Mouse (Mus musculus): ENCODE data around the gene Fbxw4. TPM values are rescaled to one million over a fixed set of nuclear protein-coding genes. Genes with fewer than 3 reads are reported as not detected.

Gene Fbxw4
- polyA plus RNA-seq, 1 experiment from 2014 or later = 5.0 TPM

GRCm38 (mm10) chr19:45683676-45684075 is 23.6 kb upstream of the Fbxw4 start:
- no peak overlapping the region for H3K4me3 ChIP-seq (ENCODE audit: low read depth, low read length)
- no peak overlapping the region for H3K9ac ChIP-seq (ENCODE audit: low read length)
- WGBS = 89% methylated on average over 10 of the region's 10 CpGs
- ATAC-seq (replicated peaks; ENCODE audit: low FRiP score) (no peak), DNase-seq (ENCODE audit: low spot score) (no peak)
- H3K27ac ChIP-seq (ENCODE audit: low read depth, low read length) = no peak overlapping the region
- H3K4me2 ChIP-seq (ENCODE audit: low read depth, low read length, severe bottlenecking) = no peak overlapping the region
- H3K27me3 ChIP-seq (ENCODE audit: control insufficient read depth, insufficient read depth, low read length) = no peaks in the 10 kb centered on the region
- H3K4me1 ChIP-seq (replicated peaks; ENCODE audit: control insufficient read depth, insufficient read depth, low read length) = no peaks in the 10 kb centered on the region
- H3K36me3 ChIP-seq (ENCODE audit: control insufficient read depth, insufficient read depth, low read length) = no peaks in the 10 kb centered on the region
- H3K9me3 ChIP-seq (ENCODE audit: control insufficient read depth, low read length) = no peaks in the 10 kb centered on the region

DNA sequence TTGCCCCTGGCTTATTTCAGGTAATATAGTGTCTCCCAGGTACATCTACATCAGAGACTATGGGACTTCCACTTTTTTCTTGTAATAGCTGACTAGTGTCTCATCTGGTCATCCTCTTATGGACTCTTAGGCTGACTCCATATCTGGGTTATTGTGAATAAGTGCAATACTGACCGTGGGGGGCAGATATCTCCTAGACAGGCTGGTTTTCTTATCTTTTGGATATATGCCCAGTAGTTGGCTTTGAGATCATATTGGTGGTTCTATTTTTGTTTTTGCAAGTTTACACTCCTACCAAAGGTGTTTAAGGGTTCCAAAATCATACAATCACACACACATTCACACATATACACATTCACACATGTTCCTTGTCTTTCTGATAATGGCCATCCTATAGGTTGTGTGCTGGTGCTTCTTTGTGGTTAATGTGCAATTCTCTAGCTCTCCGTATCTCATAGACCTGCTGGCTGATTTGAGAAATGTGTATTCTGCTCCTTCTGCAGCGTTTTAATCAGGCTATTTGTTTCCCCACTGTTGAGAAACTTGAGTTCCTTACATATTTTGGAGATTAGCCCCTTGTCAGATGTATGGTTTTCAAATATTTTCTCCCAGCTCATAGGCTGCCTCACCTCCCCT is 20.5 kb upstream of the Fbxw4 start:
- Histone ChIP-seq H3K27me3 (ENCODE audit: control insufficient read depth, insufficient read depth, low read length) (peaks cover 5% of the 10 kb centered on the region; the same call in 1 of the 2 replicates), H3K36me3 (ENCODE audit: control insufficient read depth, insufficient read depth, low read length) (no peaks in the 10 kb centered on the region), H3K4me1 (replicated peaks; ENCODE audit: control insufficient read depth, insufficient read depth, low read length) (peaks cover 4% of the 10 kb centered on the region; the same call in 1 of the 2 replicates), H3K4me2 (ENCODE audit: low read depth, low read length, severe bottlenecking) (no peak overlapping the region), H3K9ac (ENCODE audit: low read length) (no peak overlapping the region), H3K4me3 (ENCODE audit: low read depth, low read length) (no peak overlapping the region), H3K9me3 (ENCODE audit: control insufficient read depth, low read length) (no peaks in the 10 kb centered on the region), H3K27ac (ENCODE audit: low read depth, low read length) (no peak overlapping the region)
- DNase-seq (ENCODE audit: low spot score) (no peak), ATAC-seq (replicated peaks; ENCODE audit: low FRiP score) (no peak)
- WGBS = 70% methylated on average over 3 of the region's 3 CpGs

- H3K27me3 ChIP-seq (ENCODE audit: control insufficient read depth, insufficient read depth, low read length) = peaks cover 14% of the 10 kb centered on the region
- ATAC-seq (replicated peaks; ENCODE audit: low FRiP score) = no peak
- H3K4me3 ChIP-seq (ENCODE audit: low read depth, low read length) = peak overlapping the region; percentile 26
- H3K36me3 ChIP-seq (ENCODE audit: control insufficient read depth, insufficient read depth, low read length) = no peaks in the 10 kb centered on the region
- H3K9me3 ChIP-seq (ENCODE audit: control insufficient read depth, low read length) = no peaks in the 10 kb centered on the region
- no peak overlapping the region for H3K27ac ChIP-seq (ENCODE audit: low read depth, low read length)
- peaks cover 4% of the 10 kb centered on the region; the same call in 1 of the 2 replicates for H3K4me1 ChIP-seq (replicated peaks; ENCODE audit: control insufficient read depth, insufficient read depth, low read length)
- WGBS = 3% methylated on average over 16 of the region's 16 CpGs
- peak overlapping the region; percentile 58 for H3K4me2 ChIP-seq (ENCODE audit: low read depth, low read length, severe bottlenecking)
- DNase-seq (ENCODE audit: low spot score) = peak; percentile 57
- H3K9ac ChIP-seq (ENCODE audit: low read length) = no peak overlapping the region
These were observed 16.7 kb upstream of the Fbxw4 start for GRCm38 (mm10) chr19:45676723-45677269.

DNA sequence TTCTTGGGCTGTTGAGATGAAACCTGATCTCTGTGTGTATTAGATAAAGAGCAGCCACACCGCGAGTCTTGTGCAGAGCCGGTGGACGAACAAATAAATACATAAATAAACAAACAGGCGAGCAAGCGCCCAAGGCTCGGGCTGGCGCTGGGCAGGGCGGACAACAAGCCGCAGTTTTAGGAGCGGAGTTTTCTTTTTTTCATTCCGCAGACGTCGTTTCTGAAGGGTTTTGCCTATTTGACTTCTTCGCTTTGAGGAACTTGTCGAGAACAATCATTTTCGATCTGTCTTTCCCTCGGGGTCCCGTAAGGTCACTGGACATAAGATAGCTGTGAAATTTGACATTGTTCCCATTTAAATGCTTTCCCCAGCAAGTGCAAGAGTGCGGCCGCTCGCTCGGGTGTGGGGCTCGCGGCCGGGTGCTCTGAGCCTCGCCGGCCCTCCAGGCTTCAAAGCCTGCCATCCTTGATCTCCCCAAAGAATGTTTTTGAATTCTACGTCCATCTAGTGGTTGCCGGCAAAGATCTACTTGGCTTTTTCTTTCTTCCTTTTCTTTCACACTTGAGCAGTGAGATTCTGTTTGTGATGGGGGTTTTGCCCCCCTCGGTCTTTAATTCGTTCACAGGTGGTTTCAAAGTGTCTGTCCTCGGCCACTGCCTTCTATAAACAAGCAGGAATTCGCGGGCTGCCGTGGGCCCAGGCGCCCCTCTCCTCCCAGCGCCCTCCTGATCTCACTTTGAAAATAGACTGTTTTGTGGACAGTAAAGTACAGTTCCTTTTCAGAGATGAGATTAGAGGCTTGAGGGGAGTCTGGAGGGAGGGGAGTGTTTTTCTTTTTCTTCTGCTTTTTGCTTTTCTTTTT is 15.8 kb upstream of the Fbxw4 start:
- under 1% methylated on average over 38 of the region's 38 CpGs for WGBS
- no peak overlapping the region for H3K27ac ChIP-seq (ENCODE audit: low read depth, low read length)
- no peak for ATAC-seq (replicated peaks; ENCODE audit: low FRiP score)

GRCm38 (mm10) chr19:45675196-45675595 is 15.1 kb upstream of the Fbxw4 start:
- ATAC-seq (replicated peaks; ENCODE audit: low FRiP score) (no peak), DNase-seq (ENCODE audit: low spot score) (no peak)
- H3K4me3 ChIP-seq (ENCODE audit: low read depth, low read length) = no peak overlapping the region; the same call in 1 of the 2 replicates
- H3K9me3 ChIP-seq (ENCODE audit: control insufficient read depth, low read length) = no peaks in the 10 kb centered on the region
- H3K4me2 ChIP-seq (ENCODE audit: low read depth, low read length, severe bottlenecking) = no peak overlapping the region
- H3K27me3 ChIP-seq (ENCODE audit: control insufficient read depth, insufficient read depth, low read length) = peaks cover 14% of the 10 kb centered on the region
- no peaks in the 10 kb centered on the region for H3K36me3 ChIP-seq (ENCODE audit: control insufficient read depth, insufficient read depth, low read length)
- H3K4me1 ChIP-seq (replicated peaks; ENCODE audit: control insufficient read depth, insufficient read depth, low read length) = peaks cover 4% of the 10 kb centered on the region; the same call in 1 of the 2 replicates
- no peak overlapping the region for H3K9ac ChIP-seq (ENCODE audit: low read length)
- no peak overlapping the region for H3K27ac ChIP-seq (ENCODE audit: low read depth, low read length)
- 15% methylated on average over 5 of the region's 5 CpGs for WGBS

More for the DNA sequence above, 15.8 kb upstream of the Fbxw4 start:
- H3K9me3 ChIP-seq (ENCODE audit: control insufficient read depth, low read length) = no peaks in the 10 kb centered on the region
- peak overlapping the region; percentile 44 for H3K9ac ChIP-seq (ENCODE audit: low read length)
- H3K4me3 ChIP-seq (ENCODE audit: low read depth, low read length) = peak overlapping the region; percentile 26
- DNase-seq (ENCODE audit: low spot score) = peak; percentile 64
- H3K4me1 ChIP-seq (replicated peaks; ENCODE audit: control insufficient read depth, insufficient read depth, low read length) = peaks cover 4% of the 10 kb centered on the region; the same call in 1 of the 2 replicates
- peaks cover 14% of the 10 kb centered on the region for H3K27me3 ChIP-seq (ENCODE audit: control insufficient read depth, insufficient read depth, low read length)
- H3K4me2 ChIP-seq (ENCODE audit: low read depth, low read length, severe bottlenecking) = peak overlapping the region; percentile 58
- H3K36me3 ChIP-seq (ENCODE audit: control insufficient read depth, insufficient read depth, low read length) = no peaks in the 10 kb centered on the region

DNA sequence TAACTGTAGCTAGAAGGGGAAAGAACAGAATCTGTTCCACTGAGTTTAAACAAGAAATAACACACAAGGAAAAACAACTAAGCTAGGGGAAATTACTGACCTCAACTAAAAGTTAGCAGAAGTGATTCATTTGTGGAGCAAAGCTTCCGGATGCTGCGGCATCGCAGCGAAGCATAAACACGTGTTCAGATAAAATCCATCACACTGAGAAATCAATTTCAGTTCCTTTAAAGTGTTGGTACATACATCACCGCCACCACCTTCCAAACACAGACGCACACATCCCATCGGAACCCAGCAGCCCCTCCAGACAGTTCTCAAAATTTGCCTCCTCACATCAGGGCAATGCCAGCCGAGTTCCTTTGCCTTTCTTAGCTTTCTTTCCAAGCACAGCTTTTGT is 12.9 kb upstream of the Fbxw4 start:
- no peak overlapping the region for H3K27ac ChIP-seq (ENCODE audit: low read depth, low read length)
- H3K4me2 ChIP-seq (ENCODE audit: low read depth, low read length, severe bottlenecking) = no peak overlapping the region
- WGBS = 83% methylated on average over 9 of the region's 9 CpGs
- DNase-seq (ENCODE audit: low spot score) (no peak), ATAC-seq (replicated peaks; ENCODE audit: low FRiP score) (no peak)
- H3K36me3 ChIP-seq (ENCODE audit: control insufficient read depth, insufficient read depth, low read length) = no peaks in the 10 kb centered on the region
- H3K4me3 ChIP-seq (ENCODE audit: low read depth, low read length) = no peak overlapping the region
- H3K27me3 ChIP-seq (ENCODE audit: control insufficient read depth, insufficient read depth, low read length) = peaks cover 14% of the 10 kb centered on the region
- peaks cover 4% of the 10 kb centered on the region; the same call in 1 of the 2 replicates for H3K4me1 ChIP-seq (replicated peaks; ENCODE audit: control insufficient read depth, insufficient read depth, low read length)
- no peaks in the 10 kb centered on the region for H3K9me3 ChIP-seq (ENCODE audit: control insufficient read depth, low read length)
- no peak overlapping the region for H3K9ac ChIP-seq (ENCODE audit: low read length)

DNA sequence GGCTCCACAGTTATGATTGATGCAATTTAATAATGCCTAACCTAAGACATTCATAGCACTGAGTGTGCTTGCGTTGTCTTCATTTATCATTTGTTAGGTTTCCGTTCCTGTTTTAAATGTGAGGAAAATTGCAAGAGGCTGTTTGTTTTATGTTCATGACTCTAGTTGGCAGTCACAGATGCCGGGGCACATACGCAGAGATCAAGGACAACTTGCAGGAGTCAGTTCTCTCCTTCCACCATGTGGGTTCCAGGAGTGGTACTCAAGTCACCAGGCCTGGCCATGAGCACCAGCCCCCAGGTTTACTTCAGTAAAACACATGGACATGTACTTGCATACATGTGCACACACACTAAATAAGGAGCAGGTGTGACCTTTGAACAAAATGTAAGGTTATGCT is 8.9 kb upstream of the Fbxw4 start:
- no peak for DNase-seq (ENCODE audit: low spot score)
- WGBS = 96% methylated on average over 4 of the region's 4 CpGs
- no peaks in the 10 kb centered on the region for H3K4me1 ChIP-seq (replicated peaks; ENCODE audit: control insufficient read depth, insufficient read depth, low read length)
- no peaks in the 10 kb centered on the region for H3K36me3 ChIP-seq (ENCODE audit: control insufficient read depth, insufficient read depth, low read length)
- no peak overlapping the region for H3K9ac ChIP-seq (ENCODE audit: low read length)
- H3K4me2 ChIP-seq (ENCODE audit: low read depth, low read length, severe bottlenecking) = no peak overlapping the region
- H3K27me3 ChIP-seq (ENCODE audit: control insufficient read depth, insufficient read depth, low read length) = no peaks in the 10 kb centered on the region; the same call in 1 of the 2 replicates
- H3K4me3 ChIP-seq (ENCODE audit: low read depth, low read length) = no peak overlapping the region
- H3K9me3 ChIP-seq (ENCODE audit: control insufficient read depth, low read length) = no peaks in the 10 kb centered on the region
- no peak overlapping the region for H3K27ac ChIP-seq (ENCODE audit: low read depth, low read length)
- ATAC-seq (replicated peaks; ENCODE audit: low FRiP score) = no peak

DNA sequence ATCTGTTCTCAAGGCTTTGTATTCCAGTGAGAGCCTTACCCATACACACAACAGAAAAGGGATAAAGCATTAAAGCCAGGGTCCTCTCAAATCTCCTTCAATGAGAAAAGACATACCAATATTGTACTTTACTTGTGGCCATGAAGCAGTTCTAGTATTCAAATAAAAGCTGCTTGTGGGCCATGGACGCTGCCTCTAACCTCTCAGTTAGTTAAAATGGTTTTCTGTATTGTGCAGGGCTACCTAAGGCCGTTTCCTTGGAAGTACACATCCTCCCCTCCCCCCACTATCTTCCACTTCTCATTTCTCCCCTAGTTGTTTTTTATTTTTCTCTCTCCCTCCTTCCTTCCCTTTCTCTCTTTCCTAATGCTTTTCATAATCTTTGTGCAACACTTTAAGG is 3.7 kb upstream of the Fbxw4 start:
- 52% methylated on average over 2 of the region's 2 CpGs for WGBS
- Histone ChIP-seq H3K9ac (ENCODE audit: low read length) (no peak overlapping the region), H3K4me2 (ENCODE audit: low read depth, low read length, severe bottlenecking) (no peak overlapping the region), H3K36me3 (ENCODE audit: control insufficient read depth, insufficient read depth, low read length) (no peaks in the 10 kb centered on the region), H3K9me3 (ENCODE audit: control insufficient read depth, low read length) (no peaks in the 10 kb centered on the region), H3K4me1 (replicated peaks; ENCODE audit: control insufficient read depth, insufficient read depth, low read length) (peaks cover 5% of the 10 kb centered on the region; the same call in 1 of the 2 replicates), H3K4me3 (ENCODE audit: low read depth, low read length) (no peak overlapping the region), H3K27me3 (ENCODE audit: control insufficient read depth, insufficient read depth, low read length) (no peaks in the 10 kb centered on the region), H3K27ac (ENCODE audit: low read depth, low read length) (no peak overlapping the region)
- ATAC-seq (replicated peaks; ENCODE audit: low FRiP score) (no peak), DNase-seq (ENCODE audit: low spot score) (no peak)

All from forebrain, embryonic 11.5 days (tissue).